Mouse (Mus musculus): Measurements from ENCODE around the gene Hist1h3b. TPM values are rescaled to one million over a fixed set of nuclear protein-coding genes. Genes with fewer than 3 reads are reported as not detected.

Hist1h3b gene
- total and polyA plus RNA-seq, 2 experiments from 2014 or later: 0.67 to 254 TPM

GRCm38 (mm10) chr13:23738677-23739068, 13.4 kb upstream of the Hist1h3b start, which contains the start of gene Hist1h1c:
Gene Hist1h1c (plus strand): TSS chr13:23738808.
- peak within 1 kb of the TSS; percentile 51 for H3K4me3 ChIP-seq (ENCODE audit: low read depth, low read length)
- H3K27me3 ChIP-seq (ENCODE audit: insufficient read depth, low read length): no peaks in the 10 kb centered on the region
- WGBS: 3% methylated on average over 30 of the region's 38 CpGs
- H3K4me2 ChIP-seq (ENCODE audit: low read depth): peak within 1 kb of the TSS; percentile 100
- H3K27ac ChIP-seq (ENCODE audit: low read depth, low read length): peak within 1 kb of the TSS; percentile 80
- ATAC-seq (peak; percentile 93), DNase-seq (peak; percentile 93)
- H3K4me1 ChIP-seq (ENCODE audit: insufficient read depth): peaks cover 6% of the 10 kb centered on the region
- no peaks in the 10 kb centered on the region for H3K9me3 ChIP-seq (ENCODE audit: low read length)
- TF ChIP-seq CTCF (IDR thresholded peaks at IDR 0.05; ENCODE audit: low read depth): peak; percentile 16; the same call in 1 of the 2 replicates
- H3K9ac ChIP-seq: peak within 1 kb of the TSS; percentile 80
- no peaks in the 10 kb centered on the region for H3K36me3 ChIP-seq (ENCODE audit: insufficient read depth)

GRCm38 (mm10) chr13:23739069-23739921, 12.8 kb upstream of the Hist1h3b start:
- Histone ChIP-seq H3K27me3 (ENCODE audit: insufficient read depth, low read length) (no peaks in the 10 kb centered on the region), H3K9ac (peak overlapping the region; percentile 80), H3K36me3 (ENCODE audit: insufficient read depth) (no peaks in the 10 kb centered on the region), H3K9me3 (ENCODE audit: low read length) (no peaks in the 10 kb centered on the region), H3K4me2 (ENCODE audit: low read depth) (peak overlapping the region; percentile 100), H3K27ac (ENCODE audit: low read depth, low read length) (peak overlapping the region; percentile 80), H3K4me1 (ENCODE audit: insufficient read depth) (peaks cover 6% of the 10 kb centered on the region), H3K4me3 (ENCODE audit: low read depth, low read length) (peak overlapping the region; percentile 51)
- TF ChIP-seq CTCF (IDR thresholded peaks at IDR 0.05; ENCODE audit: low read depth): no peak
- 3% methylated on average over 39 of the region's 39 CpGs for WGBS
- ATAC-seq (peak; percentile 90), DNase-seq (peak; percentile 95)

GRCm38 (mm10) chr13:23739922-23740252, 12.2 kb upstream of the Hist1h3b start:
- Histone ChIP-seq H3K27me3 (ENCODE audit: insufficient read depth, low read length) (no peaks in the 10 kb centered on the region), H3K27ac (ENCODE audit: low read depth, low read length) (peak overlapping the region; percentile 80), H3K4me1 (ENCODE audit: insufficient read depth) (peaks cover 6% of the 10 kb centered on the region), H3K36me3 (ENCODE audit: insufficient read depth) (no peaks in the 10 kb centered on the region), H3K4me3 (ENCODE audit: low read depth, low read length) (peak overlapping the region; percentile 51), H3K4me2 (ENCODE audit: low read depth) (peak overlapping the region; percentile 100), H3K9ac (peak overlapping the region; percentile 80), H3K9me3 (ENCODE audit: low read length) (no peaks in the 10 kb centered on the region)
- TF ChIP-seq CTCF (IDR thresholded peaks at IDR 0.05; ENCODE audit: low read depth): no peak
- DNase-seq (no peak), ATAC-seq (peak; percentile 25)
- 1% methylated on average over 14 of the region's 14 CpGs for WGBS

GRCm38 (mm10) chr13:23740256-23740840, 11.7 kb upstream of the Hist1h3b start:
- Histone ChIP-seq H3K36me3 (ENCODE audit: insufficient read depth) (no peaks in the 10 kb centered on the region), H3K4me1 (ENCODE audit: insufficient read depth) (peaks cover 6% of the 10 kb centered on the region), H3K9ac (peak overlapping the region; percentile 80), H3K9me3 (ENCODE audit: low read length) (no peaks in the 10 kb centered on the region), H3K27me3 (ENCODE audit: insufficient read depth, low read length) (no peaks in the 10 kb centered on the region), H3K4me3 (ENCODE audit: low read depth, low read length) (peak overlapping the region; percentile 51), H3K4me2 (ENCODE audit: low read depth) (peak overlapping the region; percentile 100), H3K27ac (ENCODE audit: low read depth, low read length) (peak overlapping the region; percentile 80; the same call in 1 of the 2 replicates)
- DNase-seq: no peak
- ATAC-seq: no peak
- no peak for TF ChIP-seq CTCF (IDR thresholded peaks at IDR 0.05; ENCODE audit: low read depth)
- WGBS: 38% methylated on average over 13 of the region's 13 CpGs

GRCm38 (mm10) chr13:23740910-23741309, 11.2 kb upstream of the Hist1h3b start:
- no peaks in the 10 kb centered on the region for H3K36me3 ChIP-seq (ENCODE audit: insufficient read depth)
- no peaks in the 10 kb centered on the region for H3K9me3 ChIP-seq (ENCODE audit: low read length)
- H3K4me2 ChIP-seq (ENCODE audit: low read depth): no peak overlapping the region
- no peak for TF ChIP-seq CTCF (IDR thresholded peaks at IDR 0.05; ENCODE audit: low read depth)
- ATAC-seq (no peak), DNase-seq (no peak)
- no peak overlapping the region for H3K4me3 ChIP-seq (ENCODE audit: low read depth, low read length)
- WGBS: 69% methylated on average over 5 of the region's 5 CpGs
- H3K27ac ChIP-seq (ENCODE audit: low read depth, low read length): no peak overlapping the region
- H3K9ac ChIP-seq: no peak overlapping the region
- no peaks in the 10 kb centered on the region for H3K27me3 ChIP-seq (ENCODE audit: insufficient read depth, low read length)
- H3K4me1 ChIP-seq (ENCODE audit: insufficient read depth): peaks cover 6% of the 10 kb centered on the region

- no peaks in the 10 kb centered on the region for H3K9me3 ChIP-seq (ENCODE audit: low read length)
- TF ChIP-seq CTCF (IDR thresholded peaks at IDR 0.05; ENCODE audit: low read depth): no peak
- no peak for ATAC-seq
- H3K4me2 ChIP-seq (ENCODE audit: low read depth): no peak overlapping the region
- H3K4me3 ChIP-seq (ENCODE audit: low read depth, low read length): no peak overlapping the region
- H3K27me3 ChIP-seq (ENCODE audit: insufficient read depth, low read length): no peaks in the 10 kb centered on the region
- H3K27ac ChIP-seq (ENCODE audit: low read depth, low read length): no peak overlapping the region
- no peak for DNase-seq
- H3K9ac ChIP-seq: no peak overlapping the region
- no peaks in the 10 kb centered on the region for H3K36me3 ChIP-seq (ENCODE audit: insufficient read depth)
- H3K4me1 ChIP-seq (ENCODE audit: insufficient read depth): peaks cover 6% of the 10 kb centered on the region
Measured at GRCm38 (mm10) chr13:23742007-23742406, 10.1 kb upstream of the Hist1h3b start.

GRCm38 (mm10) chr13:23743215-23743614, 8.9 kb upstream of the Hist1h3b start:
- no peak overlapping the region for H3K9ac ChIP-seq
- no peaks in the 10 kb centered on the region for H3K9me3 ChIP-seq (ENCODE audit: low read length)
- 78% methylated on average over 5 of the region's 5 CpGs for WGBS
- ATAC-seq: no peak
- no peak for DNase-seq
- no peak overlapping the region for H3K4me2 ChIP-seq (ENCODE audit: low read depth)
- H3K27me3 ChIP-seq (ENCODE audit: insufficient read depth, low read length): no peaks in the 10 kb centered on the region
- no peak overlapping the region for H3K4me3 ChIP-seq (ENCODE audit: low read depth, low read length)
- no peak overlapping the region for H3K27ac ChIP-seq (ENCODE audit: low read depth, low read length)
- no peak for TF ChIP-seq CTCF (IDR thresholded peaks at IDR 0.05; ENCODE audit: low read depth)
- peaks cover 6% of the 10 kb centered on the region for H3K4me1 ChIP-seq (ENCODE audit: insufficient read depth)
- H3K36me3 ChIP-seq (ENCODE audit: insufficient read depth): no peaks in the 10 kb centered on the region
